Mouse (Mus musculus) left cerebral cortex, postnatal 36 days (tissue): ENCODE results near the gene Scgb1c1. TPM values are rescaled to one million over a fixed set of nuclear protein-coding genes. Genes with fewer than 3 reads are reported as not detected.

Experiments
- DNase-seq, 2 experiments: peaks; one replicate each; pipeline ENCODE4 v3.0.0; 2021 to 2022; ENCODE audit warnings: low spot score in 2 of 2, mixed read lengths in 1 of 2
- intact Hi-C: fragments of 180-260 bp; cut with DNase I; formaldehyde crosslinking; loops from one replicate; pipeline ENCODE4 v1.15.1; 2025
- total RNA-seq, 2 experiments: library from RNA; stranded (reverse); gene quantifications; 2 replicates each; pipeline ENCODE4 v1.2.3; 2021

Gene Scgb1c1
- total RNA-seq, 2 experiments from 2014 or later = not detected

GRCm38 (mm10) chr7:140839556-140839955 lies 5.8 kb upstream of the Scgb1c1 start:
- DNase-seq = no peak
- intact Hi-C loops = no loop called here

- intact Hi-C loops = no loop called here
- no peak for DNase-seq
Measured at GRCm38 (mm10) chr7:140840750-140841735, 4.3 kb upstream of the Scgb1c1 start.

GRCm38 (mm10) chr7:140843806-140844205 lies 1.5 kb upstream of the Scgb1c1 start:
- intact Hi-C loops = loop anchor here (1.0 kb wide), 1 partner anchor 204 kb away; no protein-coding TSS in a partner anchor
- DNase-seq = no peak

- intact Hi-C loops = loop anchor here (1.0 to 5.0 kb wide), 2 partner anchors 58 to 327 kb away; partner anchors contain the start of gene Rnh1
- DNase-seq = no peak
Measured at GRCm38 (mm10) chr7:140845683-140846082, 336 bp downstream of the Scgb1c1 start.

GRCm38 (mm10) chr7:140846676-140847075 lies 1.3 kb downstream of the Scgb1c1 start:
- intact Hi-C loops = loop anchor here (5.0 kb wide), 1 partner anchor 326 kb away; the partner anchor contains the start of gene Rnh1
- no peak for DNase-seq

- DNase-seq = no peak
- intact Hi-C loops = loop anchor here (5.0 kb wide), 1 partner anchor 324 kb away; the partner anchor contains the start of gene Rnh1
Measured at GRCm38 (mm10) chr7:140847755-140848580, 2.6 kb downstream of the Scgb1c1 start, which contains the start of gene Odf3. TSS of gene Odf3 (plus strand) at chr7:140847805.

GRCm38 (mm10) chr7:140848591-140848990 lies 3.2 kb downstream of the Scgb1c1 start:
- intact Hi-C loops = loop anchor here (5.0 kb wide), 1 partner anchor 324 kb away; the partner anchor contains the start of gene Rnh1
- DNase-seq = no peak

GRCm38 (mm10) chr7:140851916-140852315 lies 6.6 kb downstream of the Scgb1c1 start:
- intact Hi-C loops = no loop called here
- DNase-seq = no peak

- intact Hi-C loops = no loop called here
- no peak for DNase-seq
Measured at GRCm38 (mm10) chr7:140853386-140853785, 8.0 kb downstream of the Scgb1c1 start.

- intact Hi-C loops = no loop called here
- DNase-seq = no peak
Measured at GRCm38 (mm10) chr7:140854483-140854882, 9.1 kb downstream of the Scgb1c1 start.

GRCm38 (mm10) chr7:140855181-140855580 lies 9.8 kb downstream of the Scgb1c1 start:
- intact Hi-C loops = loop anchor here (5.0 kb wide), 1 partner anchor 207 kb away; the partner anchor contains the start of gene B4galnt4
- DNase-seq = no peak

- intact Hi-C loops = loop anchor here (5.0 kb wide), 1 partner anchor 206 kb away; the partner anchor contains the start of gene B4galnt4
Measured at GRCm38 (mm10) chr7:140855860-140856784, 10.8 kb downstream of the Scgb1c1 start, which contains the start of gene Gm45785. TSS of gene Gm45785 (minus strand) at chr7:140856331.

GRCm38 (mm10) chr7:140856785-140857549 lies 11.6 kb downstream of the Scgb1c1 start, which contains the start of gene Ric8a:
TSS of gene Ric8a (plus strand) at chr7:140856957.
- intact Hi-C loops = loop anchor here (1.0 to 5.0 kb wide), 2 partner anchors 25 to 205 kb away; partner anchors contain the start of genes B4galnt4 and Sirt3
- peak; percentile 92 for DNase-seq

More at GRCm38 (mm10) chr7:140855860-140856784, 10.8 kb downstream of the Scgb1c1 start, which contains the start of gene Gm45785:
- peak; percentile 84 to 87 for DNase-seq

- intact Hi-C loops = loop anchor here (1.0 to 5.0 kb wide), 2 partner anchors 24 to 204 kb away; partner anchors contain the start of genes B4galnt4 and Sirt3
- DNase-seq = peak; percentile 35 to 40
Measured at GRCm38 (mm10) chr7:140857550-140858505, 12.5 kb downstream of the Scgb1c1 start, which contains the start of gene Bet1l. TSS of gene Bet1l (minus strand) at chr7:140857577.

GRCm38 (mm10) chr7:140858746-140859145 lies 13.4 kb downstream of the Scgb1c1 start:
- intact Hi-C loops = loop anchor here (5.0 kb wide), 1 partner anchor 204 kb away; the partner anchor contains the start of gene B4galnt4
- no peak for DNase-seq

- DNase-seq = no peak
- intact Hi-C loops = loop anchor here (5.0 kb wide), 1 partner anchor 202 kb away; the partner anchor contains the start of gene B4galnt4
Measured at GRCm38 (mm10) chr7:140859997-140860396, 14.7 kb downstream of the Scgb1c1 start.
